Mouse (Mus musculus) cerebellum, adult 2 months (tissue): Measurements from ENCODE around the gene Myh9.

Source experiments
- CTCF ChIP-seq: fragments of 200-500 bp; IDR thresholded peaks from 2 replicates; pipeline ENCODE4 v1.5.1; 2011; ENCODE audit warnings: low read depth, mild to moderate bottlenecking, control low read depth, low read length, moderate library complexity, borderline replicate concordance; ENCODE audit not compliant: insufficient read depth
- POLR2A ChIP-seq: fragments of 200-500 bp; IDR thresholded peaks from 2 replicates; pipeline ENCODE4 v1.6.1; 2011; ENCODE audit warnings: low read length, control low read depth, borderline replicate concordance; ENCODE audit not compliant: insufficient read depth

DNA sequence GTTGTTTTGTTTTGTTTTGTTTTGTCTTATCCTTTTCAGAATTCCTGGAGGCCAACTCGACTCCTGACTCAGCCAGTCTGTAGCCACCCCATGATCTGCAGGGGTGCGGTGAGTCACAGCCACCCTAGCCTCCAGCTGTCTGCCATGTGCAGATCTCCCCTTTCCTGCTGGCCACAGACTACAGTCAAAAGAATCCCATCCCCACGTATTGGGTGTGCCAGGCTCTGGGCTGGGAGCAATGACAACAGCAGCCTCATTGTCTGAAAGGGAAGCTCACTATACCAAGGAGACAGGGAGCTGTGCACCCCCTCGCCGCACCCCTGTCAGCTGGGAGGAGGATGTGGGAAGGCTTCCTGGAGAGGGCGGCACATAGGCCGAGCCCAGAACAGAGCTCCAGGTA is 46.3 kb upstream of the Myh9 start:
- TF ChIP-seq CTCF (no peak), POLR2A (no peak)
